Mouse (Mus musculus) neural tube, embryonic 14.5 days (tissue): ENCODE results near the gene Palld. TPM values are rescaled to one million over a fixed set of nuclear protein-coding genes. Genes with fewer than 3 reads are reported as not detected.
A peak's percentile ranks its signal among the peaks of the same experiment; 100 is the strongest.

Experiments used
- ATAC-seq: fragments of 200-750 bp; cut with Nextera tagmentation; 2 replicates; pipeline ENCODE4 v1.8.0; 2017; ENCODE audit warnings: low read depth, mild to moderate bottlenecking, moderate TSS enrichment, moderate library complexity
- H3K27ac ChIP-seq: fragments of 300-500 bp; sonication (generic); 2 replicates; pipeline ENCODE4 v1.5.1; 2014; ENCODE audit warnings: low read depth, mild to moderate bottlenecking, control low read depth, low read length, moderate library complexity, mixed read lengths
- H3K27me3 ChIP-seq: fragments of 300-500 bp; sonication (generic); 2 replicates; pipeline ENCODE4 v1.6.1; 2014; ENCODE audit warnings: low read length; ENCODE audit not compliant: control insufficient read depth, insufficient read depth
- H3K36me3 ChIP-seq: fragments of 300-500 bp; sonication (generic); 2 replicates; pipeline ENCODE4 v1.6.1; 2014; ENCODE audit warnings: low read length, mixed read lengths; ENCODE audit not compliant: control insufficient read depth, insufficient read depth
- H3K4me1 ChIP-seq: fragments of 300-500 bp; sonication (generic); 2 replicates; pipeline ENCODE4 v1.6.1; 2014; ENCODE audit warnings: low read length; ENCODE audit not compliant: control insufficient read depth, insufficient read depth
- H3K4me2 ChIP-seq: fragments of 300-500 bp; sonication (generic); 2 replicates; pipeline ENCODE4 v1.6.1; 2014; ENCODE audit warnings: mild to moderate bottlenecking, low read depth, low read length, control low read depth
- H3K4me3 ChIP-seq: fragments of 300-500 bp; sonication (generic); 2 replicates; pipeline ENCODE4 v1.5.1; 2014; ENCODE audit warnings: low read depth, low read length, control low read depth, mixed read lengths
- H3K9ac ChIP-seq: fragments of 300-500 bp; sonication (generic); replicated peaks from 2 replicates; pipeline ENCODE4 v1.6.1; 2014; ENCODE audit warnings: low read depth, mild to moderate bottlenecking, control low read depth, low read length, mixed read lengths
- H3K9me3 ChIP-seq: fragments of 300-500 bp; sonication (generic); 2 replicates; pipeline ENCODE4 v1.6.1; 2016; ENCODE audit warnings: low read length; ENCODE audit not compliant: control insufficient read depth
- WGBS: fragments of 180-500 bp; shearing (Covaris S2); extraction: QIAGEN DNeasy Blood & Tissue Kit; methylation state at CpG from one replicate; pipeline ENCODE4 v1.1.7; 2014; 5-methylcytosine and 5-hydroxymethylcytosine counted together
- polyA plus RNA-seq: library from polyadenylated mRNA; unstranded; fragments of >200 nt; fragmentation: Nextera tagmentation; extraction: Ambion mirVana; gene quantifications from 2 replicates; pipeline ENCODE4 v1.2.1, GENCODE M21; 2014

Gene Palld
- polyA plus RNA-seq, 1 experiment from 2014 or later, result 11.1 TPM

- H3K9me3 ChIP-seq, result no peaks in the 10 kb centered on the region
- 86% methylated on average over 8 of the region's 8 CpGs for WGBS
- no peaks in the 10 kb centered on the region for H3K36me3 ChIP-seq
- H3K4me1 ChIP-seq, result no peaks in the 10 kb centered on the region
- no peaks in the 10 kb centered on the region for H3K27me3 ChIP-seq
- H3K27ac ChIP-seq, result no peak overlapping the region
- no peak overlapping the region for H3K4me3 ChIP-seq
- H3K9ac ChIP-seq, result no peak overlapping the region
- no peak overlapping the region for H3K4me2 ChIP-seq
- ATAC-seq, result no peak
Measured at GRCm38 (mm10) chr8:61843776-61844175, 58.7 kb downstream of the Palld start.

GRCm38 (mm10) chr8:61833211-61833610 lies 69.3 kb downstream of the Palld start:
- no peak for ATAC-seq
- H3K9me3 ChIP-seq, result no peaks in the 10 kb centered on the region
- H3K36me3 ChIP-seq, result no peaks in the 10 kb centered on the region
- H3K9ac ChIP-seq, result no peak overlapping the region
- no peak overlapping the region for H3K4me3 ChIP-seq
- no peaks in the 10 kb centered on the region for H3K27me3 ChIP-seq
- no peak overlapping the region for H3K4me2 ChIP-seq
- WGBS, result 90% methylated on average over 3 of the region's 3 CpGs
- H3K27ac ChIP-seq, result no peak overlapping the region
- H3K4me1 ChIP-seq, result no peaks in the 10 kb centered on the region

GRCm38 (mm10) chr8:61831944-61832343 lies 70.5 kb downstream of the Palld start:
- no peaks in the 10 kb centered on the region for H3K27me3 ChIP-seq
- no peak overlapping the region for H3K9ac ChIP-seq
- no peaks in the 10 kb centered on the region for H3K9me3 ChIP-seq
- no peak overlapping the region for H3K4me2 ChIP-seq
- H3K36me3 ChIP-seq, result no peaks in the 10 kb centered on the region
- 85% methylated on average over 4 of the region's 4 CpGs for WGBS
- ATAC-seq, result no peak
- H3K4me3 ChIP-seq, result no peak overlapping the region
- H3K27ac ChIP-seq, result no peak overlapping the region
- no peaks in the 10 kb centered on the region for H3K4me1 ChIP-seq

GRCm38 (mm10) chr8:61830821-61831220 lies 71.7 kb downstream of the Palld start:
- Histone ChIP-seq H3K9me3 (no peaks in the 10 kb centered on the region), H3K27me3 (no peaks in the 10 kb centered on the region), H3K4me1 (no peaks in the 10 kb centered on the region), H3K4me2 (no peak overlapping the region), H3K9ac (no peak overlapping the region), H3K36me3 (no peaks in the 10 kb centered on the region), H3K4me3 (no peak overlapping the region), H3K27ac (no peak overlapping the region)
- no peak for ATAC-seq
- WGBS, result 67% methylated on average over 6 of the region's 6 CpGs

- Histone ChIP-seq H3K27me3 (no peaks in the 10 kb centered on the region), H3K36me3 (no peaks in the 10 kb centered on the region), H3K4me3 (no peak overlapping the region), H3K9ac (no peak overlapping the region), H3K4me2 (no peak overlapping the region), H3K9me3 (no peaks in the 10 kb centered on the region), H3K27ac (no peak overlapping the region), H3K4me1 (peaks cover 6% of the 10 kb centered on the region; the same call in 1 of the 2 replicates)
- no peak for ATAC-seq
- 87% methylated on average over 3 of the region's 3 CpGs for WGBS
Measured at GRCm38 (mm10) chr8:61824563-61824962, 77.9 kb downstream of the Palld start.

GRCm38 (mm10) chr8:61823157-61823556 lies 79.3 kb downstream of the Palld start:
- H3K4me3 ChIP-seq, result no peak overlapping the region
- H3K27ac ChIP-seq, result no peak overlapping the region
- ATAC-seq, result 0 out of 2 replicates have a peak, but pooled peaks have one; percentile 24
- 20% methylated on average over 5 of the region's 5 CpGs for WGBS
- peaks cover 6% of the 10 kb centered on the region; the same call in 1 of the 2 replicates for H3K4me1 ChIP-seq
- no peak overlapping the region for H3K4me2 ChIP-seq
- no peaks in the 10 kb centered on the region for H3K27me3 ChIP-seq
- H3K9me3 ChIP-seq, result no peaks in the 10 kb centered on the region
- H3K36me3 ChIP-seq, result no peaks in the 10 kb centered on the region
- H3K9ac ChIP-seq, result no peak overlapping the region

- 93% methylated on average over 2 of the region's 2 CpGs for WGBS
- H3K27me3 ChIP-seq, result no peaks in the 10 kb centered on the region
Measured at GRCm38 (mm10) chr8:61803764-61804163, 98.7 kb downstream of the Palld start.

GRCm38 (mm10) chr8:61802840-61803239 lies 99.7 kb downstream of the Palld start:
- Histone ChIP-seq H3K4me1 (no peaks in the 10 kb centered on the region), H3K36me3 (no peaks in the 10 kb centered on the region), H3K4me2 (no peak overlapping the region), H3K9me3 (no peaks in the 10 kb centered on the region), H3K27me3 (no peaks in the 10 kb centered on the region), H3K4me3 (no peak overlapping the region), H3K9ac (no peak overlapping the region), H3K27ac (no peak overlapping the region)
- 90% methylated on average over 2 of the region's 2 CpGs for WGBS
- no peak for ATAC-seq

More at GRCm38 (mm10) chr8:61803764-61804163, 98.7 kb downstream of the Palld start:
- Histone ChIP-seq H3K4me1 (no peaks in the 10 kb centered on the region), H3K4me3 (no peak overlapping the region), H3K36me3 (no peaks in the 10 kb centered on the region), H3K9ac (no peak overlapping the region), H3K4me2 (no peak overlapping the region), H3K9me3 (no peaks in the 10 kb centered on the region), H3K27ac (no peak overlapping the region)
- no peak for ATAC-seq

- Histone ChIP-seq H3K4me3 (no peak overlapping the region), H3K27ac (no peak overlapping the region), H3K4me2 (no peak overlapping the region), H3K9ac (no peak overlapping the region), H3K36me3 (no peaks in the 10 kb centered on the region), H3K9me3 (no peaks in the 10 kb centered on the region), H3K27me3 (no peaks in the 10 kb centered on the region), H3K4me1 (no peaks in the 10 kb centered on the region)
- 68% methylated on average over 1 of the region's 1 CpGs for WGBS
- ATAC-seq, result peak; percentile 74; the same call in 1 of the 2 replicates
Measured at GRCm38 (mm10) chr8:61797391-61797947, 105.0 kb downstream of the Palld start.
